Mouse (Mus musculus): ENCODE results near the gene Ccdc138. TPM values are rescaled to one million over a fixed set of nuclear protein-coding genes. Genes with fewer than 3 reads are reported as not detected.
A peak's percentile ranks its signal among the peaks of the same experiment; 100 is the strongest.

The Ccdc138 gene
- 2.4 and 2.5 TPM in 2 replicates for polyA plus RNA-seq (2015; fragmentation: Nextera tagmentation; extraction: Ambion mirVana)

DNA sequence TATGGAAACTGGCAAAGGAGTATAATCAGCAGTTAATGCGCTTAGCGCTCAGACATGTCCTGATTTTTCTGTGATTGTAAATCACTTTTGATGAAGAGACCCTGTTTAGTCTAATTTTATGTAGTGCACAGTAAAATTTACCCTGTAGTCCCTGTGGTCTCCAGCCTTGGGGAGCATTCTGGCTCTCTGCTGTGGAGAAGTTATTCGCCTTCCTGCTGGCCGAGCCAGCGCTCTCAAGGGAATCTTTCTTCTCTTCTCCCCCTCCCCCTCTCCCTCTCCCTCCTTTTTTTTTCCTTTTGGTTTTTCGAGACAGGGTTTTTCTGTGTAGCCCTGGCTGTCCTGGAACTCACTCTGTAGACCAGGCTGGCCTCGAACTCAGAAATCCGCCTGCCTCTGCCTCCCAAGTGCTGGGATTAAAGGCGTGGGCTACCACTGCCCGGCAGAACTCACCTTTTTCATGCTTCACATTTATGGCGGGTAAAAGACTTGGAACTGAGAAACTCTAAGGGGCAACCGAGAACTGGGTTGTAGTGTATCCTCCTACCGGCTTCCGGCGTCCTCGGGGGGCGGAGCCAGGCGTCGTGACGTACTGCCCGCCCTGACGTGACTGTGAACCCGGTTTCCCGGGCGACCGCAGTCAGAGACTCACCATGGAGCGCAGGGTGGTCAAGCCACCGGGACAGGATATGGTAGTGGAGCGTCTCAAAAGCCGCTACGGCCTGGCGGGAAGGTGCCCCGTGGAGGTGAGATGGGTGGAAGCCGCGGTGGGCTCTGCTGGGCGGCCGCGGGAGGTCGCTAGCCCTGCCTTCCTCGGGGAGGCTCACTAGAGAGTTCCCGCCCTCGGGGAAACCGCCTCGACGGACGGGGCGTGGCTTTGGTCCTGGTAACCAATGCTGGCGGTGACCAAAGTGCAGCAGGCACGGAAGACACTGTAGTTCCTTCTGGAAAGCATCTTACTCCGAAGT is at the start of gene Ccdc138:
Ccdc138 (plus strand) TSS at position 629 of the 965 bp plus-strand sequence.
- under 1% methylated on average over 50 of the region's 50 CpGs for WGBS (ENCODE audit: insufficient replicate concordance)
- peaks cover 15% of the 10 kb centered on the region for H3K4me1 ChIP-seq (replicated peaks)
- ATAC-seq (ENCODE audit: insufficient read depth): peak; percentile 98

DNA sequence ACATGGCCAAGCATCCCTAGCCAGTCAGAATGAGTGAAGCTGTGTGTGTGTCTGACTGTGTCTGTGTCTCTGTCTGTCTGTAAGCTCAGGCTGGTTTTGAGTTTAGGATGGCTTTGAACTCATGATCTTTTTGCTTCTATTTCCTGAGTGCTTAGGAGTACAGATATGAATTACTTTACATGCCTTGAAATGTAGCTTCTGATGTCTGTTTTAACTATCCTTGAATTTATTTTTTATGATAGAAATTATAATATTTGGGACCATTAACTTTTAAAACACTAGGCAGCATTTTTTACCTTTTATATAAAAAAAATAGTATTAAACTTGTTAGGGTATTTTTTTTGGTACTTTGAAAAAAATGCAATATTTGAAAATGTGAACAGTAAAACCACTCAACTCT is 46.2 kb upstream of the Ccdc138 start:
- H3K36me3 ChIP-seq (replicated peaks): peaks cover 38% of the 10 kb centered on the region
- ATAC-seq (ENCODE audit: insufficient read depth): no peak
- H3K9me3 ChIP-seq (replicated peaks): no peaks in the 10 kb centered on the region
- peak overlapping the region; percentile 38 for H3K4me2 ChIP-seq
- peak overlapping the region; percentile 86 for H3K27ac ChIP-seq (replicated peaks)
- H3K27me3 ChIP-seq: no peaks in the 10 kb centered on the region
- H3K9ac ChIP-seq: no peak overlapping the region
- H3K4me3 ChIP-seq (replicated peaks): no peak overlapping the region
- H3K4me1 ChIP-seq (replicated peaks): peaks cover 30% of the 10 kb centered on the region

More for the DNA sequence above, at the start of gene Ccdc138:
- Histone ChIP-seq H3K36me3 (replicated peaks) (peaks cover 26% of the 10 kb centered on the region), H3K4me3 (replicated peaks) (peak within 1 kb of the TSS; percentile 86), H3K27me3 (no peaks in the 10 kb centered on the region), H3K9ac (peak within 1 kb of the TSS; percentile 73), H3K4me2 (peak within 1 kb of the TSS; percentile 82), H3K27ac (replicated peaks) (peak within 1 kb of the TSS; percentile 86), H3K9me3 (replicated peaks) (no peaks in the 10 kb centered on the region)

DNA sequence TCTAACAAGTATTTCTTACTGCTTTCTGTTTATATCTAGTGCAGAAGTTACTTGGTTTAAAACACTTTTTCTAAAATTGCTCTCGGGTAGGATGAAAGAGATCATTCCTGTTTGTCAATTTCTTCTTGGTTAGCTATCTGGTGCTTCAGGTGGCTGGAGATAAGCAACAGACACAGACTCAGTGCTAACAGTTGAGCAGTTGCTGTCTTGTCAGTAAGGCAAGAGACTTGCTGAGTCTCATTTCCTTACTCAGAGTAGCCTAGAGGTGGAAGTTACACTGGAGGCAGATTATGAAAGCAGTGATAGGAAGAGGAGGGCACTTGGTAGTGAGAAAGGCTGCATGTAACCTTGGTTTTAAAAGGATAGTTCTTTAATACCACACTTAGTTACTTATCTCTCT is 45.6 kb upstream of the Ccdc138 start:
- 13% methylated on average over 1 of the region's 1 CpGs for WGBS (ENCODE audit: insufficient replicate concordance)
- no peak overlapping the region for H3K9ac ChIP-seq
- no peaks in the 10 kb centered on the region for H3K9me3 ChIP-seq (replicated peaks)
- H3K4me2 ChIP-seq: peak overlapping the region; percentile 46
- H3K27me3 ChIP-seq: no peaks in the 10 kb centered on the region
- peaks cover 30% of the 10 kb centered on the region for H3K4me1 ChIP-seq (replicated peaks)
- H3K36me3 ChIP-seq (replicated peaks): peaks cover 41% of the 10 kb centered on the region
- peak overlapping the region; percentile 84 for H3K27ac ChIP-seq (replicated peaks)
- peak; percentile 88 for ATAC-seq (ENCODE audit: insufficient read depth)
- H3K4me3 ChIP-seq (replicated peaks): 0 out of 2 replicates have a peak overlapping the region, but pooled peaks have one; percentile 8

DNA sequence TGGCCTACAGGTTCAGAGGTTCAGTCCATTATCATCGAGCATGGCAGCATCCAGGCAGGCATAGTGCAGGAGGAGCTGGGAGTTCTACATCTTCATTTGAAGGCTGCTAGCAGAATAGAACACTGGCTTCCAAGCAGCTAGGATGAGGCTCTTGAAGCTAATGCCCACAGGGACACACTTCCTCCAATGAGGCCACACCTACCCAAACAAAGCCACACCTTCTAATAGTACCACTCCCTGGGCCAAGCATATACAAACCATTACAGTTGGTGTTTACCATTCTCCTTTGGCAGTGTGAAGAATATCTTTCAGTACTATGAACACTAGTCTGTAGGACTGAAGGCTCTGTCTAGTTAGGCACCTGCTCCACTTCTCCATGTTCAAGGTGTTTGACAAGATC is 37.9 kb upstream of the Ccdc138 start:
- Histone ChIP-seq H3K9ac (no peak overlapping the region), H3K4me2 (no peak overlapping the region), H3K36me3 (replicated peaks) (peaks cover 86% of the 10 kb centered on the region), H3K4me3 (replicated peaks) (no peak overlapping the region), H3K9me3 (replicated peaks) (no peaks in the 10 kb centered on the region), H3K27ac (replicated peaks) (no peak overlapping the region), H3K4me1 (replicated peaks) (0 out of 2 replicates have a peak, but pooled peaks cover 7% of the 10 kb centered on the region), H3K27me3 (no peaks in the 10 kb centered on the region)
- 78% methylated on average over 1 of the region's 1 CpGs for WGBS (ENCODE audit: insufficient replicate concordance)
- no peak for ATAC-seq (ENCODE audit: insufficient read depth)

DNA sequence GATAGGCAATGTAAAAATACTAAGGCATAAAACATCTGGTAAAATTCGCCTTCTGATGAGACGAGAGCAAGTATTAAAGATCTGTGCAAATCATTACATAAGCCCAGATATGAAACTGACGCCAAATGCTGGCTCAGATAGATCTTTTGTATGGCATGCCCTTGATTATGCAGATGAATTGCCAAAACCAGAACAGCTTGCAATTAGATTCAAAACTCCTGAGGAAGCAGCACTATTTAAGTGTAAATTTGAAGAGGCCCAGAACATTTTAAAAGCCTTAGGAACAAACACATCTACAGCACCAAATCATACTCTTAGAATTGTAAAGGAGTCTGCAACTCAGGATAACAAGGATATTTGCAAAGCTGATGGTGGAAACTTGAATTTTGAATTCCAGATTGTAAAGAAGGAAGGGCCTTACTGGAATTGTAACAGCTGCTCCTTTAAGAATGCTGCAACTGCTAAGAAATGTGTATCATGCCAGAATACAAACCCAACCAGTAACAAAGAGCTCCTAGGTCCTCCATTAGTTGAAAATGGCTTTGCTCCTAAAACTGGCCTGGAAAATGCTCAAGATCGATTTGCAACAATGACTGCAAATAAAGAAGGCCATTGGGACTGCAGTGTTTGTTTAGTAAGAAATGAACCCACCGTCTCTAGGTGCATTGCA is 20.5 kb upstream of the Ccdc138 start:
- Histone ChIP-seq H3K4me1 (replicated peaks) (no peaks in the 10 kb centered on the region), H3K36me3 (replicated peaks) (peaks cover 78% of the 10 kb centered on the region), H3K4me3 (replicated peaks) (no peak overlapping the region), H3K9ac (no peak overlapping the region), H3K4me2 (no peak overlapping the region), H3K27ac (replicated peaks) (no peak overlapping the region), H3K9me3 (replicated peaks) (no peaks in the 10 kb centered on the region), H3K27me3 (no peaks in the 10 kb centered on the region)
- 91% methylated on average over 5 of the region's 5 CpGs for WGBS (ENCODE audit: insufficient replicate concordance)
- ATAC-seq (ENCODE audit: insufficient read depth): no peak

DNA sequence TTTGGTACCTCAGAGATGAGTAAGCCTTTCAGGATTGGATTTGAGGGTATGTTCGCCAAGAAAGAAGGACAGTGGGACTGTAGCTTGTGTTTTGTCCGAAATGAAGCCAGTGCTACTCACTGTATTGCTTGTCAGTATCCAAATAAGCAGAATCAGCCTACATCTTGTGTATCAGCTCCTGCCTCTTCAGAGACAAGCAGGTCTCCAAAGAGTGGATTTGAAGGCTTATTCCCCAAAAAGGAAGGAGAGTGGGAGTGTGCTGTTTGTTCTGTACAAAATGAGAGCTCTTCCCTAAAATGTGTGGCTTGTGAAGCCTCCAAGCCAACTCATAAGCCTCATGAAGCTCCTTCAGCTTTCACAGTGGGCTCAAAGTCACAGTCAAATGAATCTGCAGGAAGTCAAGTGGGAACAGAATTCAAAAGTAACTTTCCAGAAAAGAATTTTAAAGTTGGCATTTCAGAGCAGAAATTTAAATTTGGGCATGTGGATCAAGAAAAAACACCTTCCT is 19.6 kb upstream of the Ccdc138 start:
- no peak for ATAC-seq (ENCODE audit: insufficient read depth)
- H3K27me3 ChIP-seq: no peaks in the 10 kb centered on the region
- no peaks in the 10 kb centered on the region for H3K9me3 ChIP-seq (replicated peaks)
- H3K4me3 ChIP-seq (replicated peaks): no peak overlapping the region
- H3K4me2 ChIP-seq: no peak overlapping the region
- no peak overlapping the region for H3K27ac ChIP-seq (replicated peaks)
- H3K4me1 ChIP-seq (replicated peaks): no peaks in the 10 kb centered on the region
- H3K36me3 ChIP-seq (replicated peaks): peaks cover 80% of the 10 kb centered on the region
- WGBS (ENCODE audit: insufficient replicate concordance): 90% methylated on average over 2 of the region's 2 CpGs
- H3K9ac ChIP-seq: no peak overlapping the region

DNA sequence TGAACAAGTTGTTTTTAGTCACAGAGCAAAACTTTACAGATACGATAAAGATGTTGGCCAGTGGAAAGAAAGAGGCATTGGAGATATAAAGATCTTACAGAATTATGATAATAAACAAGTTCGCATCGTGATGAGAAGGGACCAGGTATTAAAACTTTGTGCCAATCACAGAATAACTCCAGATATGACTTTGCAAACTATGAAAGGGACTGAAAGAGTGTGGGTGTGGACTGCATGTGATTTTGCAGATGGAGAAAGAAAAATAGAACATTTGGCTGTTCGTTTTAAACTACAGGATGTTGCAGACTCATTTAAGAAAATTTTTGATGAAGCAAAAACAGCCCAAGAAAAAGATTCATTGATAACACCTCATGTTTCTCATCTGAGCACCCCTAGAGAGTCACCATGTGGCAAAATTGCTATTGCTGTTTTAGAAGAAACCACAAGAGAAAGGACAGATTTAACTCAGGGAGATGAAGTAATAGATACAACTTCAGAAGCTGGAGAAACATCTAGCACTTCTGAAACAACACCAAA is 17.7 kb upstream of the Ccdc138 start:
- no peak for ATAC-seq (ENCODE audit: insufficient read depth)
- H3K36me3 ChIP-seq (replicated peaks): peaks cover 85% of the 10 kb centered on the region
- 83% methylated on average over 4 of the region's 4 CpGs for WGBS (ENCODE audit: insufficient replicate concordance)

DNA sequence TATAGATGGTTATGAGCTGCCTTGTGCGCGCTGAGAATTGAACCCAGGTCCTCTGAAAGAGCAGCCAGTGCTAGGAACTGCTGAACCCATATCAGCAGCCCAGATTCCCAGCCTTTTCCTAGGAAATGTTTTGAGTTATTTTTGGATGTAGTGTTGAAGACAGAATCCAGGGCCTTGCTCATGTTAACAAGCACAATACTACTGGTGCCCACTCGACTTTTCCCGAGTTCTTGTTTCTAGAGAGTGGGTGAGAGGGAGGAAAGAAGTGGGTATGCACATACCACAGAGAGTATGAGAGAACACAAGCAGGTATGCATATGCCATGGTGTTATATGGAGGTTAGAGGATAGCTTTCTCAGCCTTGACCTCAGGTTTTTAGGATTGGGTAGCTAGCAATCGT is 6.7 kb upstream of the Ccdc138 start:
- no peaks in the 10 kb centered on the region for H3K27me3 ChIP-seq
- no peak overlapping the region for H3K9ac ChIP-seq
- H3K27ac ChIP-seq (replicated peaks): no peak overlapping the region
- H3K4me3 ChIP-seq (replicated peaks): no peak overlapping the region
- WGBS (ENCODE audit: insufficient replicate concordance): 96% methylated on average over 5 of the region's 5 CpGs
- H3K4me1 ChIP-seq (replicated peaks): no peaks in the 10 kb centered on the region
- no peak overlapping the region for H3K4me2 ChIP-seq
- peaks cover 79% of the 10 kb centered on the region for H3K36me3 ChIP-seq (replicated peaks)
- ATAC-seq (ENCODE audit: insufficient read depth): no peak
- H3K9me3 ChIP-seq (replicated peaks): no peaks in the 10 kb centered on the region

More for the DNA sequence above, 17.7 kb upstream of the Ccdc138 start:
- no peak overlapping the region for H3K9ac ChIP-seq
- H3K9me3 ChIP-seq (replicated peaks): no peaks in the 10 kb centered on the region
- no peak overlapping the region for H3K27ac ChIP-seq (replicated peaks)
- H3K4me2 ChIP-seq: no peak overlapping the region
- no peak overlapping the region for H3K4me3 ChIP-seq (replicated peaks)
- H3K27me3 ChIP-seq: no peaks in the 10 kb centered on the region
- no peaks in the 10 kb centered on the region for H3K4me1 ChIP-seq (replicated peaks)

DNA sequence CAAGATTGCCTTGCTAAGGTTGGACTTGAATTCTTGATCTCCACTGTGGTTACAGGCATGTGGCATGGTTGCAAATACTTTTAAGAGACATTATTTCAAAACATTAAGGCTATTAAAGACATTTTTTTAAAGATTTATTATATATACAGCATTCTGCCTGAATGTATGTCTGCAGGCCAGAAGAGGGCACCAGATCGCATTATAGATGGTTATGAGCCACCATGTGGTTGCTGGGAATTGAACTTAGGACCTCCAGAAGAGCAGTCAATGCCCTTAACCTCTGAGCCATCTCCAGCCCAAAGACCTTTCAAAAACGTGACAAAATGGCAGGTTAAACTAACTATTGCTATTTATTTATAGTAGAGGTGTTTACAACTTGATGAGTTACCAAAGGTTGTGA is 2.1 kb upstream of the Ccdc138 start:
- ATAC-seq (ENCODE audit: insufficient read depth): no peak
- Histone ChIP-seq H3K4me1 (replicated peaks) (peaks cover 15% of the 10 kb centered on the region), H3K27ac (replicated peaks) (no peak overlapping the region), H3K27me3 (no peaks in the 10 kb centered on the region), H3K9ac (no peak overlapping the region), H3K9me3 (replicated peaks) (no peaks in the 10 kb centered on the region), H3K4me2 (no peak overlapping the region), H3K4me3 (replicated peaks) (no peak overlapping the region), H3K36me3 (replicated peaks) (peaks cover 45% of the 10 kb centered on the region)
- 67% methylated on average over 2 of the region's 2 CpGs for WGBS (ENCODE audit: insufficient replicate concordance)

DNA sequence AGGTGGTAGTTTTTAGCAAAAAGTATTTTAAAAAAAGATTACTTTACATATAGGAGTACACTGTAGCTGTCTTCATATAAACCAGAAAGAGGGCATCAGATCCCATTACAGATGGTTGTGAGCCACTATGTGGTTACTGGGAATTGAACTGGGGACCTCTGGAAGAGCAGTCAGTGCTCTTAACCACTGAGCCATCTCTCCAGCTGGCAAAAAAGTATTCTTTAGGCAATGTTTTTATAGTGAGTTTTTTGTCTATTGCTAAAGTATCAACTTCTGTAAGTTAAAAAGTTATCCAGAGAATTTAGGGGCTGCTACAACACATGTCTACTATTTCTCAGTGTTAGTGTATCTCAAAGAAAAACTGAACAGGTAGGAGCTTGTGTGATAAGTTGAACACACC is 1.0 kb upstream of the Ccdc138 start:
- peak overlapping the region; percentile 86 for H3K4me3 ChIP-seq (replicated peaks)
- H3K9ac ChIP-seq: peak overlapping the region; percentile 73; the same call in 1 of the 2 replicates
- no peak for ATAC-seq (ENCODE audit: insufficient read depth)
- peaks cover 34% of the 10 kb centered on the region for H3K36me3 ChIP-seq (replicated peaks)
- peak overlapping the region; percentile 86; the same call in 1 of the 2 replicates for H3K27ac ChIP-seq (replicated peaks)
- H3K9me3 ChIP-seq (replicated peaks): no peaks in the 10 kb centered on the region
- peak overlapping the region; percentile 82 for H3K4me2 ChIP-seq
- no peaks in the 10 kb centered on the region for H3K27me3 ChIP-seq
- peaks cover 15% of the 10 kb centered on the region for H3K4me1 ChIP-seq (replicated peaks)

DNA sequence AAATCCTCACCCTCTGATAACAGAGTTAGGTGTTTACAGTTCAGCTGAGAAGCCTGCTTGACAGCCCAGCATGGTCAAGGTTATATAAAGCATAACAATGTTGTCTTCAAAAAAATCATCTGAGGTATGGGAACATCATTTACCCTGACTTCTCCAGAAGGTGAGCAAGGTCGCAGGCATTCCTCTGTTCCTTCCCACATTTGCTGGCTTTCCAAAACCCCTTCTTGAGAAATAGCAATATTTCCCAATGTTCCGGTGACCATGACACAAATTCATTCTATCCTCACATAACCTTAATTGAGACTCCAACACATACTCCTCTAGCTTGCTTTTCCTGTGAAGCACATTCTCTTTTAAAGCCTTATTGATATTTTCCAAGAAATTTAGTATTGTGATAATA is 768 bp downstream of the Ccdc138 start:
- 59% methylated on average over 2 of the region's 2 CpGs for WGBS (ENCODE audit: insufficient replicate concordance)
- peak overlapping the region; percentile 86 for H3K4me3 ChIP-seq (replicated peaks)
- H3K9ac ChIP-seq: peak overlapping the region; percentile 73
- H3K27me3 ChIP-seq: no peaks in the 10 kb centered on the region
- no peak for ATAC-seq (ENCODE audit: insufficient read depth)
- H3K4me1 ChIP-seq (replicated peaks): peaks cover 15% of the 10 kb centered on the region
- H3K9me3 ChIP-seq (replicated peaks): no peaks in the 10 kb centered on the region
- peak overlapping the region; percentile 82 for H3K4me2 ChIP-seq
- peak overlapping the region; percentile 86 for H3K27ac ChIP-seq (replicated peaks)
- peaks cover 17% of the 10 kb centered on the region for H3K36me3 ChIP-seq (replicated peaks)
